Mouse (Mus musculus) 3T3-L1 (cell line): ENCODE measurements around the gene Fbxw8.

Experiments
- DNase-seq: peaks from one replicate; pipeline ENCODE4 v3.0.0-alpha.2; 2015; ENCODE audit warnings: low read depth, low spot score

Fbxw8 gene

GRCm38 (mm10) chr5:118023053-118023452, 132.2 kb downstream of the Fbxw8 start:
- no peak for DNase-seq

- DNase-seq, result no peak
These were observed 135.4 kb downstream of the Fbxw8 start for GRCm38 (mm10) chr5:118019905-118020304.

GRCm38 (mm10) chr5:118017527-118017926, 137.7 kb downstream of the Fbxw8 start:
- DNase-seq, result no peak

GRCm38 (mm10) chr5:118015669-118016068, 139.6 kb downstream of the Fbxw8 start:
- DNase-seq, result no peak

- peak; percentile 57 for DNase-seq
These were observed 140.2 kb downstream of the Fbxw8 start for GRCm38 (mm10) chr5:118015028-118015427.
